Mouse (Mus musculus): ENCODE data around the gene Cby1.

DNA sequence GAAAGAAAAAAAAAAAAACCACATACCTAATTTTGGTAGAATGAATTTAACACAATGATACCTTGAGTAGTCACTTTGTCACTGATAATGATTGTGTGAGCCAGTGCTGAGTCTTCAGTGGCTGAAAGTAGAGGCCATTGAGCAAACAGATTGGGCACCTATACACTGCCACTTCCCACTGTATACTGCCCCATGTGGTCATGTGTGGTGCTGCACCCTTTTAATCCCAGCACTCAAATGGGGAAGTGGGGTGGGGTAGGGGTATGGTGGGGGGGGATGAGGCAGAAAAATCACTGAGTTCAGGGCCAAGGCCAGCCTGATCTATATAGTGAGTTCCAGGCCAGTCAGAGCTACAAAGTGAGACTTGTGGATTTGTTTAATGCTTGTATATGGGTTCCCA lies 8.4 kb upstream of the Cby1 start:
- TF ChIP-seq POLR2A (IDR thresholded peaks at IDR 0.05; ENCODE audit: borderline replicate concordance, insufficient read depth, low read length) (no peak), CTCF (IDR thresholded peaks at IDR 0.05; ENCODE audit: borderline replicate concordance, insufficient read depth, low read depth, low read length) (peak; percentile 52; the same call in 1 of the 2 replicates)
